Mouse (Mus musculus) CH12.LX (cell line): ENCODE measurements around the gene Col4a2. TPM values are rescaled to one million over a fixed set of nuclear protein-coding genes. Genes with fewer than 3 reads are reported as not detected.
"Not testable (repeated sequence)": the region's sequence is repeated elsewhere in the genome, so short reads cannot be mapped to it uniquely, and the experiment has no call there.

Experiments used
- DNase-seq: peaks from one replicate; pipeline ENCODE4 v3.0.0-alpha.2; 2013; ENCODE audit errors: extremely low read depth
- H3K27ac ChIP-seq: 2 replicates; pipeline ENCODE4 v1.5.1; 2012; ENCODE audit warnings: low read depth, mild to moderate bottlenecking, control low read depth, moderate library complexity; ENCODE audit not compliant: insufficient read depth
- H3K27me3 ChIP-seq: replicated peaks from 2 replicates; pipeline ENCODE3; 2012; ENCODE audit warnings: inconsistent platforms
- H3K36me3 ChIP-seq, 2 experiments: replicated peaks in 1 of 2; 2 replicates each; pipeline versions ENCODE3 to v1.6.1; 2012; ENCODE audit warnings: inconsistent platforms in 1 of 2, low read length in 1 of 2, mild to moderate bottlenecking in 1 of 2, mixed read lengths in 1 of 2, moderate library complexity in 1 of 2; ENCODE audit not compliant: control insufficient read depth in 1 of 2, insufficient read depth in 1 of 2
- H3K4me1 ChIP-seq, 2 experiments: 2 replicates each; pipeline ENCODE4 v1.6.1; 2012; ENCODE audit warnings: inconsistent platforms in 1 of 2, moderate library complexity in 1 of 2; ENCODE audit not compliant: insufficient read depth in 2 of 2, control insufficient read depth in 1 of 2
- H3K4me2 ChIP-seq: 2 replicates; pipeline ENCODE4 v1.6.1; 2012; ENCODE audit warnings: low read depth, mild to moderate bottlenecking, control low read depth; ENCODE audit not compliant: poor library complexity, insufficient read depth, severe bottlenecking
- H3K4me3 ChIP-seq, 3 experiments: fragments of 150-350 bp in 1 of 3; sonication (generic) in 1 of 3; replicated peaks in 1 of 3; 2 replicates each; pipeline versions ENCODE3 to v1.5.1; 2011 to 2012; ENCODE audit warnings: low read depth in 2 of 3, low read length in 2 of 3, mild to moderate bottlenecking in 2 of 3, moderate library complexity in 2 of 3, control low read depth in 1 of 3, improper control_type of control experiment in 1 of 3, inconsistent platforms in 1 of 3, mixed read lengths in 1 of 3; ENCODE audit not compliant: poor library complexity in 1 of 3
- H3K79me2 ChIP-seq: replicated peaks from 2 replicates; pipeline ENCODE4 v1.6.1; 2012; ENCODE audit warnings: mild to moderate bottlenecking, moderate library complexity; ENCODE audit not compliant: control insufficient read depth, poor library complexity, insufficient read depth, severe bottlenecking; ENCODE audit errors: extremely low read depth
- H3K9ac ChIP-seq: 2 replicates; pipeline ENCODE4 v1.6.1; 2012; ENCODE audit warnings: low read depth, mild to moderate bottlenecking, control low read depth, moderate library complexity; ENCODE audit not compliant: insufficient read depth
- H3K9me3 ChIP-seq: replicated peaks from 2 replicates; pipeline ENCODE3; 2012; ENCODE audit warnings: low read length, inconsistent platforms, mixed read lengths
- BHLHE40 ChIP-seq: IDR thresholded peaks from 2 replicates; pipeline ENCODE4 v1.6.1; 2011; ENCODE audit warnings: mild to moderate bottlenecking, low read depth, low read length, improper control_type of control experiment
- CHD1 ChIP-seq: IDR thresholded peaks from 2 replicates; pipeline ENCODE4 v1.6.1; 2012; ENCODE audit warnings: low read depth, low read length, improper control_type of control experiment, inconsistent platforms
- CHD2 ChIP-seq: IDR thresholded peaks from 2 replicates; pipeline ENCODE4 v1.6.1; 2011; ENCODE audit warnings: low read length, improper control_type of control experiment
- ELF1 ChIP-seq: IDR thresholded peaks from 2 replicates; pipeline ENCODE4 v1.6.1; 2014; ENCODE audit warnings: low read depth, mild to moderate bottlenecking, inconsistent platforms, low read length, improper control_type of control experiment
- ETS1 ChIP-seq: conservative IDR thresholded peaks from 2 replicates; pipeline ENCODE4 v1.6.1; 2012; ENCODE audit warnings: low read depth, mild to moderate bottlenecking, inconsistent platforms, low read length, improper control_type of control experiment, moderate library complexity
- GABPA ChIP-seq: IDR thresholded peaks from 2 replicates; pipeline ENCODE4 v1.6.1; 2012; ENCODE audit warnings: low read depth, low read length, improper control_type of control experiment, inconsistent platforms; ENCODE audit not compliant: insufficient replicate concordance
- HCFC1 ChIP-seq: IDR thresholded peaks from 2 replicates; pipeline ENCODE4 v1.6.1; 2012; ENCODE audit warnings: low read depth, mild to moderate bottlenecking, inconsistent platforms, low read length, improper control_type of control experiment
- JUN ChIP-seq: IDR thresholded peaks from 2 replicates; pipeline ENCODE4 v1.6.1; 2011; ENCODE audit warnings: low read depth, mild to moderate bottlenecking, low read length, improper control_type of control experiment, moderate library complexity; ENCODE audit not compliant: insufficient read depth
- MAFK ChIP-seq: IDR thresholded peaks from 2 replicates; pipeline ENCODE4 v1.6.1; 2011; ENCODE audit warnings: low read length, improper control_type of control experiment; ENCODE audit not compliant: insufficient replicate concordance
- MAZ ChIP-seq: IDR thresholded peaks from 2 replicates; pipeline ENCODE4 v1.6.1; 2012; ENCODE audit warnings: low read depth, mild to moderate bottlenecking, inconsistent platforms, low read length, improper control_type of control experiment, moderate library complexity
- MYC ChIP-seq: IDR thresholded peaks from 2 replicates; pipeline ENCODE4 v1.6.1; 2011; ENCODE audit warnings: low read depth, mild to moderate bottlenecking, improper control_type of control experiment, low read length
- NRF1 ChIP-seq: IDR thresholded peaks from 2 replicates; pipeline ENCODE4 v1.6.1; 2014; ENCODE audit warnings: low read depth, mild to moderate bottlenecking, inconsistent platforms, low read length, improper control_type of control experiment, moderate library complexity
- PAX5 ChIP-seq: IDR thresholded peaks from 2 replicates; pipeline ENCODE4 v1.6.1; 2012; ENCODE audit warnings: low read length, inconsistent platforms, mixed read lengths
- RAD21 ChIP-seq: IDR thresholded peaks from 2 replicates; pipeline ENCODE4 v1.6.1; 2011; ENCODE audit warnings: low read depth, mild to moderate bottlenecking, low read length, improper control_type of control experiment, moderate library complexity
- SMC3 ChIP-seq: IDR thresholded peaks from 2 replicates; pipeline ENCODE4 v1.6.1; 2011; ENCODE audit warnings: low read depth, low read length, improper control_type of control experiment
- TCF12 ChIP-seq: IDR thresholded peaks from 2 replicates; pipeline ENCODE4 v1.6.1; 2014; ENCODE audit warnings: low read depth, mild to moderate bottlenecking, inconsistent platforms, low read length, improper control_type of control experiment
- USF1 ChIP-seq: IDR thresholded peaks from 2 replicates; pipeline ENCODE4 v1.6.1; 2014; ENCODE audit warnings: low read depth, mild to moderate bottlenecking, inconsistent platforms, low read length, improper control_type of control experiment
- USF2 ChIP-seq: conservative IDR thresholded peaks from 2 replicates; pipeline ENCODE4 v1.6.1; 2011; ENCODE audit warnings: low read depth, low read length, improper control_type of control experiment
- ZMIZ1 ChIP-seq: IDR thresholded peaks from 2 replicates; pipeline ENCODE4 v1.6.1; 2012; ENCODE audit warnings: low read depth, mild to moderate bottlenecking, inconsistent platforms, low read length, improper control_type of control experiment
- dilution Hi-C: fragments of 300-500 bp; cut with MboI; formaldehyde crosslinking; loops from 2 replicates; pipeline ENCODE4 v1.14.3; 2020; ENCODE audit warnings: low sequenced_read_pairs; ENCODE audit not compliant: extremely low pct_unique_long_range_greater_than_20kb, extremely low pct_ligation_motif_present
- in situ Hi-C: fragments of 300-500 bp; cut with MboI; formaldehyde crosslinking; loops from 3 replicates; pipeline ENCODE4 v1.14.3; 2019; ENCODE audit warnings: low sequenced_read_pairs, low pct_ligation_motif_present, low pct_unique_long_range_greater_than_20kb, mixed read lengths
- polyA plus RNA-seq: library from polyadenylated mRNA; unstranded; fragments of >175 nt; gene quantifications from 2 replicates; pipeline ENCODE4 v1.2.1, GENCODE M21; 2012; ENCODE audit warnings: low read depth; ENCODE audit not compliant: insufficient read length
- total RNA-seq, 2 experiments: library from RNA; depleted of rRNA; stranded (reverse); fragments of 300-350 nt in 1 of 2; fragments of >200 nt in 1 of 2; gene quantifications; 2 replicates each; pipeline ENCODE4 v1.2.3; 2012 to 2014

Gene Col4a2
- total and polyA plus RNA-seq, 3 experiments: 0.04 to 0.07 TPM; not detected in 1

DNA sequence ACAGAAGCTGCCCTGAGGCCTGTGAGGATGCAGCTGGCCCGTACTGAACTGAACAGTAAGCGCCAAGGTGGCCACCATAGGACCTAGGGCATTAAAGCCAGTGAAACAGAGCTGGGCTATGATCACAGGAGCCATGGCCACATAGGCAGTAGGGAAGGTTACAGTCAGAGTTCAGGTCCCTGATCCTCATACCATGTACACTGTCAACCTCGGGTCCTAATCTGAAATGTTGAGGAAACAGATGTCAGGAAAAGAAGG is 152.0 kb downstream of the Col4a2 start:
- dilution Hi-C loops: no loop called here
- Histone ChIP-seq H3K4me2 (peak overlapping the region; percentile 55), H3K4me1 (peaks cover 41 to 66% of the 10 kb centered on the region in 2 experiments), H3K27ac (peak overlapping the region; percentile 90), H3K79me2 (peaks cover 15% of the 10 kb centered on the region), H3K27me3 (no peaks in the 10 kb centered on the region), H3K9me3 (peaks cover 23% of the 10 kb centered on the region), H3K4me3 (no peak overlapping the region), H3K36me3 (peaks cover 13 to 25% of the 10 kb centered on the region in 2 experiments), H3K9ac (no peak overlapping the region)
- DNase-seq: no peak
- TF ChIP-seq MAZ: 0 out of 2 replicates have a peak, but pooled peaks have one; percentile 4
- no peak for TF ChIP-seq MAFK
- in situ Hi-C loops: no loop called here

- Histone ChIP-seq H3K4me2 (peak overlapping the region; percentile 30; the same call in 1 of the 2 replicates), H3K27ac (peak overlapping the region; percentile 57), H3K4me3 (no peak overlapping the region), H3K36me3 (peaks cover 13 to 16% of the 10 kb centered on the region in 2 experiments), H3K9ac (no peak overlapping the region), H3K79me2 (peaks cover 24% of the 10 kb centered on the region), H3K27me3 (no peaks in the 10 kb centered on the region), H3K9me3 (peaks cover 15% of the 10 kb centered on the region), H3K4me1 (peaks cover 34 to 56% of the 10 kb centered on the region in 2 experiments)
- 0 out of 2 replicates have a peak, but pooled peaks have one; percentile 18 for TF ChIP-seq ETS1
- TF ChIP-seq MYC: no peak
- dilution Hi-C loops: no loop called here
- DNase-seq: no peak
- in situ Hi-C loops: no loop called here
These were observed 153.0 kb downstream of the Col4a2 start for GRCm38 (mm10) chr8:11465619-11466018.

GRCm38 (mm10) chr8:11466528-11466927 is 153.9 kb downstream of the Col4a2 start:
- Histone ChIP-seq H3K79me2 (peaks cover 24% of the 10 kb centered on the region), H3K4me1 (peaks cover 34 to 47% of the 10 kb centered on the region in 2 experiments), H3K9me3 (peaks cover 13% of the 10 kb centered on the region), H3K27ac (0 out of 2 replicates have a peak overlapping the region, but pooled peaks have one; percentile 21), H3K36me3 (peaks cover 13 to 20% of the 10 kb centered on the region in 2 experiments)
- H3K9ac ChIP-seq, H3K4me2 ChIP-seq, DNase-seq, in situ Hi-C loops, H3K4me3 ChIP-seq, H3K27me3 ChIP-seq, dilution Hi-C loops: not testable (repeated sequence)

GRCm38 (mm10) chr8:11469095-11469494 is 156.5 kb downstream of the Col4a2 start:
- H3K4me3 ChIP-seq: no peak overlapping the region
- in situ Hi-C loops (no loop called here), dilution Hi-C loops (no loop called here)
- H3K27me3 ChIP-seq: no peaks in the 10 kb centered on the region
- H3K4me2 ChIP-seq: no peak overlapping the region
- H3K4me1 ChIP-seq: peaks cover 21 to 23% of the 10 kb centered on the region in 2 experiments
- peaks cover 13 to 29% of the 10 kb centered on the region in 2 experiments for H3K36me3 ChIP-seq
- no peak for DNase-seq
- peaks cover 18% of the 10 kb centered on the region; the same call in 1 of the 2 replicates for H3K79me2 ChIP-seq
- H3K9me3 ChIP-seq: peaks cover 13% of the 10 kb centered on the region
- H3K27ac ChIP-seq: no peak overlapping the region
- H3K9ac ChIP-seq: no peak overlapping the region
- no peak for TF ChIP-seq CHD2
- TF ChIP-seq ZMIZ1: no peak
- TF ChIP-seq NRF1: no peak
- no peak for TF ChIP-seq PAX5
- TF ChIP-seq USF2: no peak
- no peak for TF ChIP-seq GABPA
- no peak for TF ChIP-seq ELF1
- peak; percentile 44 for TF ChIP-seq RAD21
- no peak for TF ChIP-seq ETS1
- TF ChIP-seq HCFC1: no peak
- TF ChIP-seq SMC3: peak; percentile 61
- TF ChIP-seq JUN: no peak
- TF ChIP-seq CHD1: no peak
- TF ChIP-seq TCF12: 0 out of 2 replicates have a peak, but pooled peaks have one; percentile 18
- no peak for TF ChIP-seq BHLHE40
- TF ChIP-seq USF1: no peak
